Mouse (Mus musculus) liver, embryonic 15.5 days (tissue): ENCODE measurements at regions not wholly inside any gene's neighbourhood (a gene's known extent, or its start where the extent isn't known, plus 50 kb on each side); places are given as distances from the start of the nearest gene placed in this dataset.
"Not testable (repeated sequence)": the region's sequence is repeated elsewhere in the genome, so short reads cannot be mapped to it uniquely, and the experiment has no call there.

Source experiments
- ATAC-seq: fragments of 200-750 bp; cut with Nextera tagmentation; 2 replicates; pipeline ENCODE4 v1.8.0; 2017; ENCODE audit warnings: moderate number of reproducible peaks, mild to moderate bottlenecking, moderate library complexity; ENCODE audit not compliant: insufficient read depth
- H3K27ac ChIP-seq: fragments of 300-500 bp; sonication (generic); replicated peaks from 2 replicates; pipeline ENCODE4 v1.5.1; 2015; ENCODE audit warnings: mild to moderate bottlenecking, inconsistent platforms
- H3K27me3 ChIP-seq: fragments of 300-500 bp; sonication (generic); 2 replicates; pipeline ENCODE4 v1.6.1; 2015; ENCODE audit warnings: mild to moderate bottlenecking, inconsistent platforms
- H3K36me3 ChIP-seq: fragments of 300-500 bp; sonication (generic); replicated peaks from 2 replicates; pipeline ENCODE4 v1.6.1; 2015; ENCODE audit warnings: moderate library complexity, mild to moderate bottlenecking, inconsistent platforms
- H3K4me1 ChIP-seq: fragments of 300-500 bp; sonication (generic); replicated peaks from 2 replicates; pipeline ENCODE4 v1.6.1; 2015; ENCODE audit warnings: inconsistent platforms
- H3K4me2 ChIP-seq: fragments of 300-500 bp; sonication (generic); 2 replicates; pipeline ENCODE4 v1.6.1; 2015; ENCODE audit warnings: moderate library complexity, mild to moderate bottlenecking, inconsistent platforms
- H3K4me3 ChIP-seq: fragments of 300-500 bp; sonication (generic); replicated peaks from 2 replicates; pipeline ENCODE4 v1.5.1; 2015; ENCODE audit warnings: mild to moderate bottlenecking, inconsistent platforms
- H3K9ac ChIP-seq: fragments of 300-500 bp; sonication (generic); 2 replicates; pipeline ENCODE4 v1.6.1; 2015; ENCODE audit warnings: moderate library complexity, mild to moderate bottlenecking, inconsistent platforms
- H3K9me3 ChIP-seq: fragments of 300-500 bp; sonication (generic); replicated peaks from 2 replicates; pipeline ENCODE4 v1.6.1; 2016; ENCODE audit warnings: inconsistent platforms
- WGBS: fragments of 180-500 bp; shearing (Covaris S2); methylation state at CpG from one replicate; pipeline ENCODE4 v1.1.7; 2015; ENCODE audit warnings: mixed read lengths; ENCODE audit not compliant: insufficient replicate concordance; 5-methylcytosine and 5-hydroxymethylcytosine counted together

GRCm38 (mm10) chrX:50619919-50620318, 191.6 kb upstream of the Olfr1324 start:
- 47% methylated on average over 9 of the region's 9 CpGs for WGBS
- no peaks in the 10 kb centered on the region for H3K9me3 ChIP-seq
- peak; percentile 49 for ATAC-seq
- H3K27me3 ChIP-seq: no peaks in the 10 kb centered on the region
- H3K4me1 ChIP-seq: no peaks in the 10 kb centered on the region
- no peak overlapping the region for H3K27ac ChIP-seq
- H3K9ac ChIP-seq: no peak overlapping the region
- no peaks in the 10 kb centered on the region for H3K36me3 ChIP-seq
- no peak overlapping the region for H3K4me3 ChIP-seq
- H3K4me2 ChIP-seq: peak overlapping the region; percentile 2; the same call in 1 of the 2 replicates

GRCm38 (mm10) chrX:50618936-50619335, 190.6 kb upstream of the Olfr1324 start:
- 41% methylated on average over 4 of the region's 4 CpGs for WGBS
- no peak for ATAC-seq
- no peak overlapping the region for H3K4me2 ChIP-seq

GRCm38 (mm10) chrX:50616920-50617319, 188.6 kb upstream of the Olfr1324 start:
- not testable (repeated sequence) for H3K27ac ChIP-seq, H3K9ac ChIP-seq, H3K36me3 ChIP-seq, H3K27me3 ChIP-seq, H3K9me3 ChIP-seq, ATAC-seq
- peak overlapping the region; percentile 47 for H3K4me2 ChIP-seq
- WGBS: 56% methylated on average over 8 of the region's 8 CpGs
- H3K4me1 ChIP-seq: peaks cover 12% of the 10 kb centered on the region; the same call in 1 of the 2 replicates
- H3K4me3 ChIP-seq: peak overlapping the region; percentile 32

More at GRCm38 (mm10) chrX:50618936-50619335, 190.6 kb upstream of the Olfr1324 start:
- no peak overlapping the region for H3K27ac ChIP-seq
- H3K4me3 ChIP-seq: no peak overlapping the region
- no peaks in the 10 kb centered on the region for H3K9me3 ChIP-seq
- H3K27me3 ChIP-seq: no peaks in the 10 kb centered on the region
- no peak overlapping the region for H3K9ac ChIP-seq
- no peaks in the 10 kb centered on the region for H3K36me3 ChIP-seq
- H3K4me1 ChIP-seq: no peaks in the 10 kb centered on the region

GRCm38 (mm10) chrX:50614874-50615273, 186.6 kb upstream of the Olfr1324 start:
- not testable (repeated sequence) for H3K27me3 ChIP-seq, H3K9ac ChIP-seq, H3K36me3 ChIP-seq, H3K27ac ChIP-seq, H3K9me3 ChIP-seq
- H3K4me1 ChIP-seq: peaks cover 12% of the 10 kb centered on the region; the same call in 1 of the 2 replicates
- ATAC-seq: peak; percentile 74
- 36% methylated on average over 3 of the region's 3 CpGs for WGBS
- H3K4me3 ChIP-seq: peak overlapping the region; percentile 39
- peak overlapping the region; percentile 50 for H3K4me2 ChIP-seq

- 54% methylated on average over 6 of the region's 6 CpGs for WGBS
- Histone ChIP-seq H3K4me2 (peak overlapping the region; percentile 50), H3K4me1 (peaks cover 12% of the 10 kb centered on the region; the same call in 1 of the 2 replicates), H3K4me3 (peak overlapping the region; percentile 39)
- H3K36me3 ChIP-seq, H3K9ac ChIP-seq, H3K27me3 ChIP-seq, H3K9me3 ChIP-seq, H3K27ac ChIP-seq: not testable (repeated sequence)
- ATAC-seq: peak; percentile 66
Observed at GRCm38 (mm10) chrX:50614367-50614766, 186.1 kb upstream of the Olfr1324 start.

- no peaks in the 10 kb centered on the region for H3K9me3 ChIP-seq
- peak overlapping the region; percentile 41 for H3K4me3 ChIP-seq
- no peak overlapping the region for H3K27ac ChIP-seq
- no peaks in the 10 kb centered on the region for H3K36me3 ChIP-seq
- H3K27me3 ChIP-seq: no peaks in the 10 kb centered on the region
- peak overlapping the region; percentile 56 for H3K4me2 ChIP-seq
- 42% methylated on average over 9 of the region's 9 CpGs for WGBS
- peak; percentile 56 for ATAC-seq
- H3K9ac ChIP-seq: no peak overlapping the region
- H3K4me1 ChIP-seq: peaks cover 12% of the 10 kb centered on the region; the same call in 1 of the 2 replicates
Observed at GRCm38 (mm10) chrX:50611765-50612591, 183.7 kb upstream of the Olfr1324 start.

- H3K9ac ChIP-seq, H3K27me3 ChIP-seq, H3K9me3 ChIP-seq, ATAC-seq, H3K4me1 ChIP-seq, H3K36me3 ChIP-seq, H3K4me2 ChIP-seq, H3K4me3 ChIP-seq, H3K27ac ChIP-seq: not testable (repeated sequence)
- WGBS: 63% methylated on average over 6 of the region's 6 CpGs
Observed at GRCm38 (mm10) chrX:50608141-50608540, 179.8 kb upstream of the Olfr1324 start.

- Histone ChIP-seq H3K36me3 (no peaks in the 10 kb centered on the region), H3K4me1 (peaks cover 2% of the 10 kb centered on the region; the same call in 1 of the 2 replicates), H3K4me3 (no peak overlapping the region), H3K4me2 (no peak overlapping the region), H3K9ac (no peak overlapping the region), H3K9me3 (no peaks in the 10 kb centered on the region), H3K27ac (no peak overlapping the region), H3K27me3 (no peaks in the 10 kb centered on the region)
- WGBS: 45% methylated on average over 7 of the region's 7 CpGs
- ATAC-seq: no peak
Observed at GRCm38 (mm10) chrX:50607636-50608035, 179.3 kb upstream of the Olfr1324 start.

GRCm38 (mm10) chrX:50605517-50605916, 177.2 kb upstream of the Olfr1324 start:
- not testable (repeated sequence) for H3K9me3 ChIP-seq, H3K36me3 ChIP-seq, H3K9ac ChIP-seq, H3K4me1 ChIP-seq, H3K27me3 ChIP-seq, H3K27ac ChIP-seq
- 30% methylated on average over 2 of the region's 2 CpGs for WGBS
- ATAC-seq: peak; percentile 71
- Histone ChIP-seq H3K4me3 (peak overlapping the region; percentile 21), H3K4me2 (peak overlapping the region; percentile 48)

- not testable (repeated sequence) for H3K27ac ChIP-seq, H3K36me3 ChIP-seq, H3K4me1 ChIP-seq, H3K9me3 ChIP-seq, H3K27me3 ChIP-seq, H3K9ac ChIP-seq
- Histone ChIP-seq H3K4me3 (peak overlapping the region; percentile 21), H3K4me2 (peak overlapping the region; percentile 48)
- WGBS: 39% methylated on average over 4 of the region's 4 CpGs
- peak; percentile 45; the same call in 1 of the 2 replicates for ATAC-seq
Observed at GRCm38 (mm10) chrX:50604995-50605394, 176.7 kb upstream of the Olfr1324 start.

GRCm38 (mm10) chrX:50602881-50603280, 174.6 kb upstream of the Olfr1324 start:
- H3K4me1 ChIP-seq, H3K27me3 ChIP-seq, H3K36me3 ChIP-seq, H3K9ac ChIP-seq, H3K9me3 ChIP-seq, H3K27ac ChIP-seq: not testable (repeated sequence)
- Histone ChIP-seq H3K4me3 (peak overlapping the region; percentile 44), H3K4me2 (peak overlapping the region; percentile 53)
- peak; percentile 71 for ATAC-seq
- WGBS: 45% methylated on average over 3 of the region's 3 CpGs
